In genomic region chr3:94758427-94758826, GRCm38 (mm10) we compare ENCODE assay signal across 8 mouse cellular contexts. TPM values are rescaled to one million over a fixed set of nuclear protein-coding genes. Genes with fewer than 3 reads are reported as not detected.
DNase-seq lines count a peak whose midpoint lies in the region; ATAC-seq and TF ChIP-seq lines count a peak whose summit lies in the region.
"Not testable (repeated sequence)": the region's sequence is repeated elsewhere in the genome, so short reads cannot be mapped to it uniquely, and the experiment has no call there.

No protein-coding gene starts in this region.

- WGBS in forebrain, postnatal 0 days, result 64% methylated on average over 3 of the region's 9 CpGs
- WGBS in hindbrain, embryonic 15.5 days, result 45% methylated on average over 4 of the region's 9 CpGs
- 49% methylated on average over 4 of the region's 9 CpGs for WGBS in kidney, embryonic 16.5 days
- 12% methylated on average over 4 of the region's 9 CpGs for WGBS in liver, embryonic 14.5 days (ENCODE audit: insufficient replicate concordance)
- 49% methylated on average over 3 of the region's 9 CpGs for WGBS in midbrain, embryonic 11.5 days
- WGBS in stomach, embryonic 16.5 days, result 40% methylated on average over 4 of the region's 9 CpGs

- not testable (repeated sequence) for H3K9me3 ChIP-seq in forebrain, postnatal 0 days (ENCODE audit: low read length); hindbrain, embryonic 15.5 days; kidney, embryonic 16.5 days (ENCODE audit: low read length); liver, embryonic 14.5 days (ENCODE audit: control insufficient read depth, low read length); midbrain, embryonic 11.5 days (ENCODE audit: control insufficient read depth, low read length); stomach, embryonic 16.5 days (replicated peaks; ENCODE audit: control insufficient read depth, low read length)

- H3K4me2 ChIP-seq in forebrain, postnatal 0 days (ENCODE audit: low read depth); kidney, embryonic 16.5 days (replicated peaks; ENCODE audit: low read depth, low read length); midbrain, embryonic 11.5 days; stomach, embryonic 16.5 days (ENCODE audit: low read depth, low read length): not testable (repeated sequence)
- H3K4me2 ChIP-seq in hindbrain, embryonic 15.5 days, result peak overlapping the region; percentile 33; the same call in 1 of the 2 replicates
- H3K4me2 ChIP-seq in liver, embryonic 14.5 days (ENCODE audit: low read depth), result peak overlapping the region; percentile 26; the same call in 1 of the 2 replicates

- not testable (repeated sequence) for H3K27ac ChIP-seq in forebrain, postnatal 0 days (ENCODE audit: low read depth, low read length); hindbrain, embryonic 15.5 days (replicated peaks); kidney, embryonic 16.5 days (ENCODE audit: low read length); liver, embryonic 14.5 days; midbrain, embryonic 11.5 days (ENCODE audit: low read depth, low read length); stomach, embryonic 16.5 days (ENCODE audit: low read length)

- H3K36me3 ChIP-seq in forebrain, postnatal 0 days (ENCODE audit: insufficient read depth); hindbrain, embryonic 15.5 days; kidney, embryonic 16.5 days (ENCODE audit: insufficient read depth, low read length); liver, embryonic 14.5 days (replicated peaks; ENCODE audit: control insufficient read depth, insufficient read depth, low read depth); midbrain, embryonic 11.5 days (ENCODE audit: control insufficient read depth, insufficient read depth, low read length); stomach, embryonic 16.5 days (ENCODE audit: control insufficient read depth, insufficient read depth, low read length): not testable (repeated sequence)

- H3K4me3 ChIP-seq in forebrain, postnatal 0 days (ENCODE audit: low read depth, low read length); hindbrain, embryonic 15.5 days; kidney, embryonic 16.5 days (ENCODE audit: low read length); liver, embryonic 14.5 days (ENCODE audit: insufficient read depth in 1 of 2, low read depth in 2 of 2, low read length in 2 of 2); midbrain, embryonic 11.5 days (ENCODE audit: low read depth, low read length); stomach, embryonic 16.5 days (replicated peaks; ENCODE audit: low read length): not testable (repeated sequence)

- DNase-seq in ES-CJ7 (ENCODE audit: low read depth, low spot score), result peak; percentile 75
- DNase-seq in cerebellum, adult 9-11 months, result peak; percentile 40
- not testable (repeated sequence) for DNase-seq in forebrain, postnatal 0 days; liver, embryonic 14.5 days (ENCODE audit: low read depth in 3 of 3, low spot score in 3 of 3); midbrain, embryonic 11.5 days (ENCODE audit: low spot score, missing footprints)

- H3K4me1 ChIP-seq in forebrain, postnatal 0 days (ENCODE audit: insufficient read depth); hindbrain, embryonic 15.5 days (replicated peaks); kidney, embryonic 16.5 days (ENCODE audit: insufficient read depth, low read length); liver, embryonic 14.5 days (replicated peaks; ENCODE audit: control insufficient read depth in 2 of 2, insufficient read depth in 2 of 2, low read length in 1 of 2); midbrain, embryonic 11.5 days (ENCODE audit: control insufficient read depth, insufficient read depth, low read length); stomach, embryonic 16.5 days (ENCODE audit: control insufficient read depth, insufficient read depth, low read length): not testable (repeated sequence)

- TF ChIP-seq EP300 in liver, embryonic 14.5 days (IDR thresholded peaks at IDR 0.05; ENCODE audit: low read depth), result not testable (repeated sequence)

- peak; percentile 35 for ATAC-seq in forebrain, postnatal 0 days
- ATAC-seq in hindbrain, embryonic 15.5 days (ENCODE audit: low FRiP score, low read depth), result peak; percentile 74
- peak; percentile 80 for ATAC-seq in kidney, embryonic 16.5 days (ENCODE audit: low FRiP score, low TSS enrichment)
- ATAC-seq in liver, embryonic 14.5 days (ENCODE audit: insufficient read depth), result peak; percentile 78
- ATAC-seq in midbrain, embryonic 11.5 days (ENCODE audit: low FRiP score), result peak; percentile 31; the same call in 1 of the 2 replicates
- peak; percentile 85 for ATAC-seq in stomach, embryonic 16.5 days (ENCODE audit: insufficient read depth, low FRiP score)

- not testable (repeated sequence) for H3K27me3 ChIP-seq in forebrain, postnatal 0 days (ENCODE audit: insufficient read depth, low read length); hindbrain, embryonic 15.5 days; kidney, embryonic 16.5 days (ENCODE audit: insufficient read depth, low read length); liver, embryonic 14.5 days (ENCODE audit: control insufficient read depth, insufficient read depth, low read length); midbrain, embryonic 11.5 days (ENCODE audit: control insufficient read depth, insufficient read depth, low read length); stomach, embryonic 16.5 days (ENCODE audit: control insufficient read depth, insufficient read depth, low read length)

- not testable (repeated sequence) for TF ChIP-seq CTCF in forebrain, postnatal 0 days (IDR thresholded peaks at IDR 0.05; ENCODE audit: low read depth); liver, embryonic 14.5 days (IDR thresholded peaks at IDR 0.05; ENCODE audit: low read depth)

- not testable (repeated sequence) for H3K9ac ChIP-seq in forebrain, postnatal 0 days; hindbrain, embryonic 15.5 days; kidney, embryonic 16.5 days (replicated peaks; ENCODE audit: low read length); liver, embryonic 14.5 days (replicated peaks); midbrain, embryonic 11.5 days (ENCODE audit: low read length); stomach, embryonic 16.5 days (ENCODE audit: low read length)

RNA-seq across cellular contexts. Expression of gene Cgn, which starts 27.9 kb away (rescaled TPM):
- total RNA-seq in forebrain, postnatal 0 days (2014; rRNA removed), result 6.0 and 7.2 TPM in 2 replicates
- polyA plus RNA-seq in forebrain, postnatal 0 days (2015; fragmentation: Nextera tagmentation; extraction: Ambion mirVana), result 3.3 and 6.0 TPM in 2 replicates
- polyA plus RNA-seq in hindbrain, embryonic 15.5 days (2015; fragmentation: Nextera tagmentation; extraction: Ambion mirVana), result 13.5 and 14.3 TPM in 2 replicates
- 20.7 and 24.0 TPM in 2 replicates for polyA plus RNA-seq in kidney, embryonic 16.5 days (2015; fragmentation: Nextera tagmentation; extraction: Ambion mirVana)
- polyA plus RNA-seq in liver, embryonic 14.5 days (2012; rRNA removed), result 4.3 and 4.6 TPM in 2 replicates
- 5.7 and 7.2 TPM in 2 replicates for polyA plus RNA-seq in liver, embryonic 14.5 days (2014; fragmentation: Nextera tagmentation; extraction: Ambion mirVana)
- polyA plus RNA-seq in midbrain, embryonic 11.5 days (2014; fragmentation: Nextera tagmentation; extraction: Ambion mirVana), result 2.3 and 2.9 TPM in 2 replicates
- polyA plus RNA-seq in stomach, embryonic 16.5 days (2015; fragmentation: Nextera tagmentation; extraction: Ambion mirVana), result 47.9 and 54.0 TPM in 2 replicates

Comparison
In these comparisons a context has a peak if more than half of its experiments do, and no peak if none do; other contexts are left out.
1. ATAC-seq: peak in every context shown above with its lines; median percentile 85 in stomach, embryonic 16.5 days; 80 in kidney, embryonic 16.5 days; 78 in liver, embryonic 14.5 days; 74 in hindbrain, embryonic 15.5 days; 35 in forebrain, postnatal 0 days; 31 in midbrain, embryonic 11.5 days.